Mouse (Mus musculus): Measurements from ENCODE around the gene Gm10428.
A peak's percentile ranks its signal among the peaks of the same experiment; 100 is the strongest.
"Not testable (repeated sequence)": the region's sequence is repeated elsewhere in the genome, so short reads cannot be mapped to it uniquely, and the experiment has no call there.

The Gm10428 gene

GRCm38 (mm10) chr11:62752780-62753179 lies at the start of gene Gm10428:
Gene Gm10428, plus strand, starts transcription at chr11:62753100.
- peak; percentile 66 for DNase-seq (ENCODE audit: low read depth, low spot score)

DNA sequence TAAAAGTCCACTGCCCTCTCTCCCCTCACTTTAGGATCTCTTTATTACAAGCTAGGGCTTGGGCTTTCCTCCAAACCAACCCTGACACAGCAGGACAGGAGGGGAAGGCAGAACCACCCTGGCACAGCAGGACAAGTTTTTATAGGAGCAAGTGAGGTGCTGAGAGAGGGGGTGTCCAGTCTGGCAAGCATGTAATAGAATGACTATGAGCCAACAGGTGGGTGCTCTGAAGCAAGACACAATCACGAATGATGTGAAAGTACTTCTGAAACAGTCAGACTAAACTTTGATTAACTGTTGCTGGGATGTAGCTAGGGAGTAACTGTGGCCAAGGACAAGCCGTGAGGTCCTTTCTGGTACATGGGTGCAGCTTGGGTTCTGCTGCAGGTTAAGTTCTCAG lies 46.8 kb upstream of the Gm10428 start:
- no peak for DNase-seq (ENCODE audit: low read depth, low spot score)

DNA sequence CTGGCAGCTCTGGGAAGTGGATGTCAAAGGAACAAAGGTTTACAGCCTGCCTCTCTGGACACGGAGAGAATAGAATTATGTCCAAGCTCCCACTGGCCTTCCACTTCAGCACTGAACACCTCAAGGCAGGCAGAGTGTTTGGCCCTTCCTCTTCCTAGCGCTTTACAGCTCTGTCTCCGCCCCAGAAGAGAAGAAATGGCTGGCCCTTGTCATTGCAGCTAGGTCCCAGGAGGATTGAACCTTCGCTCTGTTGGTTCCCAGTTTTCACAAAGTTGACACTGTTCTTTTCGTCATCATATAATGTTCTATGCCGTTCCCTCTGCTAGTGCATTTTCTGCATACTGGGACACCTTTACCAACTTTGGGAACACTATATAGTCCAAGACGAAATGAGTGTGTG lies 44.6 kb upstream of the Gm10428 start:
- no peak for DNase-seq (ENCODE audit: low read depth, low spot score)

GRCm38 (mm10) chr11:62710657-62711056 lies 42.2 kb upstream of the Gm10428 start:
- DNase-seq (ENCODE audit: low read depth, low spot score): no peak

- no peak for DNase-seq (ENCODE audit: low read depth, low spot score)
Observed at GRCm38 (mm10) chr11:62728276-62728675, 24.6 kb upstream of the Gm10428 start.

GRCm38 (mm10) chr11:62731311-62732021 lies 21.4 kb upstream of the Gm10428 start, which contains the start of gene Zfp287:
Gene Zfp287, minus strand, starts transcription at chr11:62731905.
- DNase-seq (ENCODE audit: low read depth, low spot score): peak; percentile 90

GRCm38 (mm10) chr11:62732022-62732387 lies 20.9 kb upstream of the Gm10428 start:
- DNase-seq (ENCODE audit: low read depth, low spot score): no peak

- no peak for DNase-seq (ENCODE audit: low read depth, low spot score)
Observed at GRCm38 (mm10) chr11:62732665-62733064, 20.2 kb upstream of the Gm10428 start.

DNA sequence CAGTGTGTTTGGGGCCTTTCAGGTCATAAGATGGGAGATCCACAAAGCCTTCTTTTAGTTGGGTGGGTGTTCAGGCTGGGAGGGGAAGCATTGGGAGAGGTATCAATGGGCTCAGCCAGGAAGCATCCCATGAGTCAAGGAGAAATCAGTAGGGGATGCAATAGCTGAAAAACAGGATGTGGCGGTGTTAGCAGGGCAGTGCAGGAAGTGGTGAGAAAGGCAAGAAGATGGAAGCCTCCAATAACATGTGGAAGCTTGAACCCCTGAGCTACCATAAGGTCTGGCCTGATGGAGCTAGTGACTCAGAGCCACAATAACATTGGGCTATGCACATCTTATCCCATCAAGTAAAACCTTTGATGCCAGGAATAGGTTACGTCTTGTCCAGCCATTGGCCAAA lies 11.7 kb upstream of the Gm10428 start:
- DNase-seq (ENCODE audit: low read depth, low spot score): peak; percentile 45

GRCm38 (mm10) chr11:62742261-62742957 lies 10.5 kb upstream of the Gm10428 start:
- no peak for DNase-seq (ENCODE audit: low read depth, low spot score)

GRCm38 (mm10) chr11:62744103-62744502 lies 8.8 kb upstream of the Gm10428 start:
- DNase-seq (ENCODE audit: low read depth, low spot score): peak; percentile 72

- peak; percentile 51 for DNase-seq (ENCODE audit: low read depth, low spot score)
Observed at GRCm38 (mm10) chr11:62746001-62746533, 6.8 kb upstream of the Gm10428 start.

DNA sequence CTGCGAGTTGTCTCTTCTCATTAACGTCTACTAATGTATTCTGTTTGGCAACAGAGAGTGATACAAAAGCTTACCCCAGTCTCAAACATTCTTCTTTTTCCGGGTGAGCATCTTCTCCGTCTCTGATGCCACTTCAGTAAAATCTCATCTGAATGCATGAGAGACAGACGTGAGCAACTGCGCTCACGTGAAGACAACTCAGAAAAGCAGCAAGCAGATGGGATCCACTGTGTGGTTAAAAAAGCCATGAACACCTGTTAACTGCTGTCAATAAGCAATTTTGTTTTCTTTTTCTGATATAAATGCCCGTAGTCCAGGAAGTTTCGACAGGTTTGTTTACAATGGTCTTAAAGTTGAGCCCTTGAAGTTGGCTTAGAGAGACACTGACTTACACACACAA lies 5.7 kb upstream of the Gm10428 start:
- no peak for DNase-seq (ENCODE audit: low read depth, low spot score)

GRCm38 (mm10) chr11:62748062-62748461 lies 4.8 kb upstream of the Gm10428 start:
- DNase-seq (ENCODE audit: low read depth, low spot score): no peak

- not testable (repeated sequence) for DNase-seq (ENCODE audit: low read depth, low spot score)
Observed at GRCm38 (mm10) chr11:62749445-62749844, 3.5 kb upstream of the Gm10428 start.

DNA sequence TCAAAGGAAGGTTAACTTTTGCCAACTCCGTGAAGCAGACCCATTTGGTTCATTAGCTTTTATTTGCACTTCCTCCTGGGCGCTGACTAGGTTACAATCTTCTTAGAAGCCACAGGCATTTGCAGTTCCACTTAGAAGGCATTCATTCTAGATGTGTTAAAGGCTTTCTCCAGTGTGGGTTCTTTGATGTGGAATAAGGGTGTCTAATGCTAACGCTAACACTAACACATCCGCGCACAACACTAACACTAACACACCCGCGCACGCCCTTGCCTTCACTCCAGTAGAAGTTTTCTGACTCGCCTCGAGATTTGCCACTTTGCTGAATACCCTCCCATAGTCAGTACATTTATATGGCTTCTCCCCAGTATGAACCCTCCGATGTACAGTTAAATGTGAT lies 709 bp upstream of the Gm10428 start:
- peak; percentile 70 for DNase-seq (ENCODE audit: low read depth, low spot score)

- peak; percentile 81 for DNase-seq (ENCODE audit: low read depth, low spot score)
Observed at GRCm38 (mm10) chr11:62756456-62757142, 3.7 kb downstream of the Gm10428 start.

- DNase-seq (ENCODE audit: low read depth, low spot score): no peak
Observed at GRCm38 (mm10) chr11:62757143-62757507, 4.2 kb downstream of the Gm10428 start.

GRCm38 (mm10) chr11:62757906-62758305 lies 5.0 kb downstream of the Gm10428 start:
- DNase-seq (ENCODE audit: low read depth, low spot score): no peak

DNA sequence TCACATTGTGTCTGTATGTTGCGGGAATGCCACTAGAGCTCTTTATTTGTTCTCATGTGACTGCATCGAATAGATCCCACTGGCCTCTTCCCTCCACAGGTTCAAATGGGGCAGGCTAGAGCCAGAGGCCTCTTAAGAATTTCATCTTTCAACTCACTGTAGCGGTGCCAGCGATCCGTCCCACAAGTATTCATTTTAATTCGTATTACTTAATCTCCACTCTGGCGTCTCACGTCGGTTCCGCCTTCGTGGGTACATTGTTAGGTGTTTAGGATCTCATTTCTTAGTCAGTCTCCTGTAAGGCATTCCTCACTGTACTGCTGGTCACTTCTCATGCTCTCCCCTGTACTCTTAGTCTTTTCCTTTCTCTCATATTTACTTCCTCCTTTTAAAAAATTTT lies 5.6 kb downstream of the Gm10428 start:
- DNase-seq (ENCODE audit: low read depth, low spot score): no peak

DNA sequence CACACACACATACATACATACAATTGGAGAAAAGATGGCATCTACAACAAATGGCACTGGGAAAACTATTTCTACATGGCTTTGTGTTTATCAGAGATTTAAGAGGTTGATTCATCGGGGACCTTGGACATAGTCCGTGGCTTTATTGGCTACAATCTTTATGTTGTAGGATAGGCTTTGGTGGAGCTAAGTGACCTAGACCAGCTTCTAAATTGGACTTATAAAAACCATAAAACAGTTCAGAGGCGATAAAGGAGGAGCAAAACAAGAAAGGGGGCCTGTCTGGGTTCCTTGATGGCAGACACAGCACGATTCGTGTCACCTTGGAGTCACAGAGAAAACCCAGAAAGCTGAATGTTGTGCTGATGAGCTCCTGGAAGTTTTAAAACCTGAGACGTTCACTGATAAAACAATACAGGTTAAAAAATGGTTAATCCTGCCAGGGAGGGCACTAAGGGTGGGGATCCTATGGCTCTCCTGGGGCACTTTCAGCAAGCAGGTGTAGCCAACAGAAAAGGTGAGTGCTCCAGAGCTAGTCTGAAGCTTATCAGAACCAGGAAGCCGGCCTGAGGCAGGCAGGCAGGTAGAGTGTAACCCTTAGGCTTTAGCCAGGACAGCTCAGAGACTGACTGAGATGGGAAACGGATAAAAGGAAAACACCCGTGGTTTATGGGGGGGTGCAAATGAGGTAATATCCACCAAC lies 8.0 kb downstream of the Gm10428 start:
- no peak for DNase-seq (ENCODE audit: low read depth, low spot score)

- no peak for DNase-seq (ENCODE audit: low read depth, low spot score)
Observed at GRCm38 (mm10) chr11:62776510-62776909, 23.6 kb downstream of the Gm10428 start.

Data from CD4-positive helper T cell, adult 2 months (primary cell).